Mouse (Mus musculus) kidney, postnatal 14 days (tissue): ENCODE data around the gene Fbxw25.
"Not testable (repeated sequence)": the region's sequence is repeated elsewhere in the genome, so short reads cannot be mapped to it uniquely, and the experiment has no call there.

Source experiments
- DNase-seq: peaks from one replicate; pipeline ENCODE4 v3.0.0; 2022; ENCODE audit warnings: mixed read lengths

Gene Fbxw25

DNA sequence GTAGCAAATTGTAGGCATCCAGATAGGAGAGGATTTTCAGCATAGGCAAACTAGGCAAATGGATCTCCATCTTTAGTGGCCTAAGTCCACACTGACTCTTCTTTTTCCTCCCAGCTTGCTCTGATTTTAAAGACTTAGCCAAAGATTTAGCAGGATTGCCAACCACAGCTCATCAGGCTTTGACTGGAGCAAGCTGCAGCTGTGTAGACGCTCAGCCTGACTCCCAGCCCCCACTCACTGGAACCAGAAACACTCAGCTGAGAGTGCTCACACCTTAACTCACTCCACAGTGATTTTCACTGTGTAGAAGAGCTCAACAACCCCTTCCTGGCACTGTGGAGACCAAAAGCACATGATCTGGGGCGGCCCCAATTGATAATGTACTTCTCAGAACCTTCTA lies at the start of gene Fbxw25:
Fbxw25 (minus strand) TSS at position 101 of the 400 bp plus-strand sequence.
- not testable (repeated sequence) for DNase-seq

DNA sequence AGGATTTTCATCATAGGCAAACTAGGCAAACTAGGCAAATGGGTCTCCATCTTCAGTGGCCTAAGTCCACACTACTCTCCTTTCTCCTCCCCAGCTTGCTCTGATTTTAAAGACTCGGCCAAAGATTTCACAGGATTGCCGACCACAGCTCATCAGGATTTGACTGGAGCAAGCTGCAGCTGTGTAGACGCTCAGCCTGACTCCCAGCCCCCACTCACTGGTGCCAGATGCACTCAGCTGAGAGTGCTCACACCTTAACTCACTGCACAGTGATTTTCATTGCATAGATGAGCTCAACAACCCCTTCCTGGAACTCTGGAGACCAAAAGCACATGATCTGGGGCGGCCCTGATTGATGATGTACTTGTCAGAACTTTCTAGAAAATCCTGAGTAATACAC lies 38.1 kb upstream of the Fbxw25 start, which contains the start of gene Fbxw18:
Fbxw18 (minus strand) TSS at position 101 of the 400 bp plus-strand sequence.
- not testable (repeated sequence) for DNase-seq

DNA sequence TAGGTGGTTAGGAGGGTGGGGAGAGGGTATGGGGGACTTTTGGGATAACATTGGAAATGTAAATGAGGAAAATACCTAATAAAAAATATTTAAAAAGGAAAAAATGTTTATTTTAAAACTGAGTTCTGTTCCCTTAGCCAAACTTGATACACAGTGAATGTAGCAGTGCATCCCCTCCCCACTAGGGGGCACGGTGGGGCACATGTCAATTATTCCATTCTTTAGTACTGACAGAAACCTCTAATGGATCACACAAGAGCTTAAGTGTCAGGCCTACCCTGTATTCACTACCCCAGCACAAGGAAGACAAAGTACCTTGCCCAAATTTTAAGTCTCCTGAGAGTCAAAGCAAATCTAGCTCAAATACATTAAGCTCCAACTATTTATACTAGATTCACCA lies 20.8 kb upstream of the Fbxw25 start:
- DNase-seq, result peak; percentile 64

DNA sequence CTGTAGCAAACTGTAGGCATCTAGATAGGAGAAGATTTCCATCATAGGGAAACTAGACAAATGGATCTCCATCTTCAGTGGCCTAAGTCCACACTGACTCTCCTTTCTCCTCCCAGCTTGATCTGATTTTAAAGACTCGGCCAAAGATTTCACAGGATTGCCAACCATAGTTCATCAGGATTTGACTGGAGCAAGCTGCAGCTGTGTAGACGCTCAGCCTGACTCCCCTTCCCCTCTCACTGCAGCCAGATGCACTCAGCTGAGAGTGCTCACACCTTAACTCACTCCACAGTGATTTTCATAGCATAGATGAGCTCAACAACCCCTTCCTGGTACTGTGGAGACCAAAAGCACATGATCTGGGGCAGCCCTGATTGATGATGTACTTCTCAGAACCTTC lies 38.5 kb downstream of the Fbxw25 start, which contains the start of gene Fbxw24:
Fbxw24 (minus strand) TSS at position 101 of the 400 bp plus-strand sequence.
- not testable (repeated sequence) for DNase-seq

DNA sequence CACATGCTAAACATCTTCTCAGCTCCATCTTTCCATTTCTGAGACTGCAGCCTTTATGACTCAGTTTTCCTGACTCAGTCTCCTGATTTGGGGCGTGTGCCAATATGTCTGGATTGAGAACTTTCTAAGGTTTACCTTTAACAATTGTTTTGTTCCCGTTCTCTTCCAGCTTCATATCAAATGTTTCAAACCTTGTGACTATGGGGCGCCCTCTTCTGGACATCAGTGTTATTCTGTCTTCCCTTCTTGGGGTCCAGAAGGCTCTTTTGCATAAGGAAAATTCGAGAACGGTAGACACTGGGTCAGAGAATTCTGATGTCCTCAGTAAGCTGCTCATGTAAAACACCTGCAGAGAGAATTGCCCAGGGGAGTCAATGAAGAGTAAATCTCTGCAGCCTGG lies 57.6 kb downstream of the Fbxw25 start:
- DNase-seq, result peak; percentile 38

DNA sequence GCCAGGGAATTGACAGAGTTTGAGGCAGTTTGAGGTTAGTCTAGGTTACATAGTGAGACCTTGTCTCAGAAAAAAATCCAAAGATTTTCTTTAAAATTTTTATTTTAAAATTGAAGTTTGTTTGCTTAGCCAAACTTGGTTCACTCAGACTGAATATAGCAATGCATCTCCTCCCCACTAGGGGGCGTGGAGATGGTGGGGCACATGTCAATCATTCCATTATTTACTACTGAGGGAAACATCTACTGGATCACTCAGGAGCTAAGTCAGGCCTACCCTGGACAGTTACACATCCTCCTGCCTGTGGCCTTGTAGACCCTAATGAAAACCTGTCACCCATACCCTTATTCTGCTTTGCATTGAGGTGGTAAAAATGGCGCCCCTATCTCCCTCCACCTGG lies 62.3 kb downstream of the Fbxw25 start:
- DNase-seq, result not testable (repeated sequence)

DNA sequence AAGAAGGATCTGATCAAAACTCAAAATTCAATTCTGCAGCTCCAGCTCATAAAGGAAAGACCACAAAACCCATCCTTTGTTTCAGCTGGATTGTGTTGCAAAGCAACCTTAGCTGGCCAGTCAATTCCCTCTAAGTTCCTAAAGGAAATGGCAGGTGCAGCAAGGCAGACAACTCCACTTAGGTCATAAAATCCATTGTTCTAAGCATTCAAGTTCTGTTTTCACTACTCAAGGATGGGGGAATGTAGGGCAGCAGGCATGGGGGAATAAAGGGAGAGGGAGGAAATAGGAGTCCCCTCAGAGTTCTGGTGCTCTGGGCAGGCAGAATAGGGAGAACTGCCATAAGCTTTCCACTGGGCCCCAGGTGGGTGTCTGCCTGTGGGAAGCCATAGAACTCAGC lies 67.2 kb downstream of the Fbxw25 start:
- no peak for DNase-seq
